Mouse (Mus musculus): ENCODE results near the gene Fzd9.

DNA sequence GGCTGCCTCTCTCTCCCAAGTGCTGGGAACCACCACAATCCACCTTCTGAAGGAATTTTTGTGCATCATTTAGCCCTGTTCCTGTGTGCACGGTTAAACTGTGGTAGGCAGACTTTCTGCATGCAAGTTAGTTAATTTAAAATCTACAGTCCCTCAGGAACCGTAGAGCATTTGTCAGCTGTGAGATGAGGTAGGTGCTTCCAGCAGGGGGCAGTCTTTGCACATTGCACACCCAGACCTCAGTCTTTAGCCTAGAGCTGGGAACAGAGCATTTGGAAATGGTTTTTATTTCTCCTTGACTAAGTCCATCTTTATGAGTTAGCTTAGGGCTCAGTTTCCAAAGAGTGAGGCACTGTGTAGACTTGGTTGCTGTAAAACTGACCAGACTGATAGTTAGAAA lies 14.5 kb downstream of the Fzd9 start:
- TF ChIP-seq CTCF (IDR thresholded peaks at IDR 0.05; ENCODE audit: control insufficient read depth, insufficient read depth, insufficient replicate concordance, low read depth, low read length): peak; percentile 40; the same call in 1 of the 2 replicates
- TF ChIP-seq POLR2A (IDR thresholded peaks at IDR 0.05; ENCODE audit: control insufficient read depth, low read depth, low read length): no peak
